Mouse (Mus musculus) liver, embryonic 14.5 days (tissue): ENCODE data around the gene Gpr55.

ENCODE experiments used
- CTCF ChIP-seq: IDR thresholded peaks from 2 replicates; pipeline ENCODE4 v1.5.1; 2016; ENCODE audit warnings: antibody characterized with exemption, low read depth, control low read depth
- EP300 ChIP-seq: IDR thresholded peaks from 2 replicates; pipeline ENCODE4 v1.6.1; 2016; ENCODE audit warnings: antibody characterized with exemption, low read depth

DNA sequence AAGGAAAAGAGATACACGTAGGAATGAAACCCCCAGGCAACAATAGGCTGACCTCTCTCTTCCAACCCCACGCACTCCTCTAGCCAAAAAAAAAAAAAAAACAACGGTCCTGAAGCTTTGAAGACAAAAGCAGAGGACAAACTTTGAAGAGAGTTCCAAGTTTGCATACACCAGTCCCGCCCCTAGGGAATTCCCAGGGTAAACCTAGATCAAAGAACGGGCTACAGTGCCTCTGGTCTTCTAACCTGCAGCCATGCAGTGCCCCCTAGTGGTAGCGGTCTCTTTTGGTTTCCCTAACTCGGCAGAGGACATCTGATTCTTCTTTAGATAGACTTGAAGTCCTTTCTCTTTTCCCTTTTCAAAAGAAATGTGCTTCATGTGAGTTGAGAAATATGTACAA lies 47.0 kb upstream of the Gpr55 start:
- TF ChIP-seq CTCF (peak; percentile 86), EP300 (no peak)
